Mouse (Mus musculus) kidney, embryonic 16.5 days (tissue): ENCODE data around the gene Bri3. TPM values are rescaled to one million over a fixed set of nuclear protein-coding genes. Genes with fewer than 3 reads are reported as not detected.

ENCODE experiments used
- ATAC-seq: fragments of 200-750 bp; cut with Nextera tagmentation; 2 replicates; pipeline ENCODE4 v1.8.0; 2017; ENCODE audit warnings: moderate TSS enrichment; ENCODE audit not compliant: low FRiP score, low TSS enrichment
- H3K27ac ChIP-seq: fragments of 300-500 bp; sonication (generic); 2 replicates; pipeline ENCODE4 v1.5.1; 2014; ENCODE audit warnings: low read length
- H3K27me3 ChIP-seq: fragments of 300-500 bp; sonication (generic); 2 replicates; pipeline ENCODE4 v1.6.1; 2014; ENCODE audit warnings: low read length, control low read depth, mixed read lengths; ENCODE audit not compliant: insufficient read depth
- H3K36me3 ChIP-seq: fragments of 300-500 bp; sonication (generic); 2 replicates; pipeline ENCODE4 v1.6.1; 2014; ENCODE audit warnings: low read length, control low read depth, mixed read lengths; ENCODE audit not compliant: insufficient read depth
- H3K4me1 ChIP-seq: fragments of 300-500 bp; sonication (generic); 2 replicates; pipeline ENCODE4 v1.6.1; 2014; ENCODE audit warnings: low read length, control low read depth, mixed read lengths; ENCODE audit not compliant: insufficient read depth
- H3K4me2 ChIP-seq: fragments of 300-500 bp; sonication (generic); replicated peaks from 2 replicates; pipeline ENCODE4 v1.6.1; 2014; ENCODE audit warnings: low read depth, low read length
- H3K4me3 ChIP-seq: fragments of 300-500 bp; sonication (generic); 2 replicates; pipeline ENCODE4 v1.5.1; 2014; ENCODE audit warnings: mild to moderate bottlenecking, low read length
- H3K9ac ChIP-seq: fragments of 300-500 bp; sonication (generic); replicated peaks from 2 replicates; pipeline ENCODE4 v1.6.1; 2014; ENCODE audit warnings: low read length
- H3K9me3 ChIP-seq: fragments of 300-500 bp; sonication (generic); 2 replicates; pipeline ENCODE4 v1.6.1; 2016; ENCODE audit warnings: low read length, control low read depth
- WGBS: fragments of 180-500 bp; shearing (Covaris S2); extraction: QIAGEN DNeasy Blood & Tissue Kit; methylation state at CpG from one replicate; pipeline ENCODE4 v1.1.7; 2014; 5-methylcytosine and 5-hydroxymethylcytosine counted together
- polyA plus RNA-seq: library from polyadenylated mRNA; unstranded; fragments of >200 nt; fragmentation: Nextera tagmentation; extraction: Ambion mirVana; gene quantifications from 2 replicates; pipeline ENCODE4 v1.2.1, GENCODE M21; 2015

Gene Bri3
- polyA plus RNA-seq, 1 experiment from 2014 or later, result 112 TPM

GRCm38 (mm10) chr5:144267535-144268241 lies 23.5 kb downstream of the Bri3 start:
- H3K4me2 ChIP-seq, result no peak overlapping the region
- H3K4me3 ChIP-seq, result no peak overlapping the region
- H3K9me3 ChIP-seq, result no peaks in the 10 kb centered on the region
- H3K27ac ChIP-seq, result no peak overlapping the region
- H3K4me1 ChIP-seq, result peaks cover 8% of the 10 kb centered on the region; the same call in 1 of the 2 replicates
- 63% methylated on average over 8 of the region's 8 CpGs for WGBS
- no peak for ATAC-seq
- H3K36me3 ChIP-seq, result peaks cover 44% of the 10 kb centered on the region
- H3K27me3 ChIP-seq, result no peaks in the 10 kb centered on the region
- H3K9ac ChIP-seq, result no peak overlapping the region

GRCm38 (mm10) chr5:144269926-144270325 lies 25.7 kb downstream of the Bri3 start:
- no peaks in the 10 kb centered on the region for H3K9me3 ChIP-seq
- no peaks in the 10 kb centered on the region for H3K27me3 ChIP-seq
- ATAC-seq, result no peak
- no peak overlapping the region for H3K4me3 ChIP-seq
- H3K9ac ChIP-seq, result no peak overlapping the region
- no peak overlapping the region for H3K27ac ChIP-seq
- no peaks in the 10 kb centered on the region for H3K4me1 ChIP-seq
- H3K4me2 ChIP-seq, result no peak overlapping the region
- peaks cover 32% of the 10 kb centered on the region for H3K36me3 ChIP-seq
- 92% methylated on average over 7 of the region's 7 CpGs for WGBS

- no peak for ATAC-seq
- Histone ChIP-seq H3K9ac (no peak overlapping the region), H3K36me3 (peaks cover 28% of the 10 kb centered on the region)
Observed at GRCm38 (mm10) chr5:144270420-144270819, 26.2 kb downstream of the Bri3 start.

GRCm38 (mm10) chr5:144271118-144271517 lies 26.9 kb downstream of the Bri3 start:
- ATAC-seq, result no peak
- no peaks in the 10 kb centered on the region for H3K9me3 ChIP-seq
- H3K27ac ChIP-seq, result no peak overlapping the region
- no peak overlapping the region for H3K4me2 ChIP-seq
- no peak overlapping the region for H3K4me3 ChIP-seq
- H3K36me3 ChIP-seq, result peaks cover 23% of the 10 kb centered on the region
- H3K4me1 ChIP-seq, result no peaks in the 10 kb centered on the region
- 75% methylated on average over 3 of the region's 3 CpGs for WGBS
- no peak overlapping the region for H3K9ac ChIP-seq
- no peaks in the 10 kb centered on the region for H3K27me3 ChIP-seq

More at GRCm38 (mm10) chr5:144270420-144270819, 26.2 kb downstream of the Bri3 start:
- Histone ChIP-seq H3K4me2 (no peak overlapping the region), H3K27ac (no peak overlapping the region), H3K27me3 (no peaks in the 10 kb centered on the region), H3K4me1 (no peaks in the 10 kb centered on the region), H3K4me3 (no peak overlapping the region), H3K9me3 (no peaks in the 10 kb centered on the region)
- WGBS, result 88% methylated on average over 8 of the region's 8 CpGs

- Histone ChIP-seq H3K27me3 (no peaks in the 10 kb centered on the region), H3K9ac (no peak overlapping the region), H3K36me3 (peaks cover 17% of the 10 kb centered on the region), H3K4me2 (no peak overlapping the region), H3K9me3 (no peaks in the 10 kb centered on the region), H3K4me1 (no peaks in the 10 kb centered on the region), H3K4me3 (no peak overlapping the region), H3K27ac (no peak overlapping the region)
- WGBS, result 66% methylated on average over 5 of the region's 5 CpGs
- ATAC-seq, result no peak
Observed at GRCm38 (mm10) chr5:144271772-144272171, 27.5 kb downstream of the Bri3 start.

GRCm38 (mm10) chr5:144274904-144275303 lies 30.7 kb downstream of the Bri3 start:
- Histone ChIP-seq H3K9ac (no peak overlapping the region), H3K4me3 (no peak overlapping the region), H3K27ac (no peak overlapping the region; the same call in 1 of the 2 replicates), H3K4me2 (no peak overlapping the region), H3K9me3 (no peaks in the 10 kb centered on the region), H3K4me1 (no peaks in the 10 kb centered on the region), H3K36me3 (peaks cover 25% of the 10 kb centered on the region), H3K27me3 (no peaks in the 10 kb centered on the region)
- WGBS, result 67% methylated on average over 6 of the region's 6 CpGs
- no peak for ATAC-seq

GRCm38 (mm10) chr5:144276898-144277630 lies 32.8 kb downstream of the Bri3 start:
- no peaks in the 10 kb centered on the region for H3K4me1 ChIP-seq
- H3K4me2 ChIP-seq, result no peak overlapping the region
- H3K36me3 ChIP-seq, result peaks cover 36% of the 10 kb centered on the region
- no peaks in the 10 kb centered on the region for H3K9me3 ChIP-seq
- no peak overlapping the region for H3K27ac ChIP-seq
- H3K9ac ChIP-seq, result no peak overlapping the region
- no peak for ATAC-seq
- 85% methylated on average over 17 of the region's 17 CpGs for WGBS
- H3K27me3 ChIP-seq, result no peaks in the 10 kb centered on the region
- no peak overlapping the region for H3K4me3 ChIP-seq

- no peak overlapping the region for H3K4me3 ChIP-seq
- WGBS, result 83% methylated on average over 11 of the region's 13 CpGs
- H3K4me1 ChIP-seq, result no peaks in the 10 kb centered on the region
- no peaks in the 10 kb centered on the region for H3K9me3 ChIP-seq
- no peaks in the 10 kb centered on the region for H3K27me3 ChIP-seq
- no peak for ATAC-seq
- peaks cover 36% of the 10 kb centered on the region for H3K36me3 ChIP-seq
- H3K4me2 ChIP-seq, result no peak overlapping the region
- no peak overlapping the region for H3K9ac ChIP-seq
- H3K27ac ChIP-seq, result no peak overlapping the region
Observed at GRCm38 (mm10) chr5:144278374-144278960, 34.2 kb downstream of the Bri3 start.

- no peak overlapping the region for H3K4me3 ChIP-seq
- H3K36me3 ChIP-seq, result peaks cover 36% of the 10 kb centered on the region
- 71% methylated on average over 9 of the region's 9 CpGs for WGBS
- no peaks in the 10 kb centered on the region for H3K9me3 ChIP-seq
- H3K27me3 ChIP-seq, result no peaks in the 10 kb centered on the region
- no peaks in the 10 kb centered on the region for H3K4me1 ChIP-seq
- ATAC-seq, result no peak
- H3K27ac ChIP-seq, result no peak overlapping the region
- H3K9ac ChIP-seq, result no peak overlapping the region
- H3K4me2 ChIP-seq, result no peak overlapping the region
Observed at GRCm38 (mm10) chr5:144279081-144279541, 34.9 kb downstream of the Bri3 start.

- Histone ChIP-seq H3K27ac (no peak overlapping the region), H3K4me3 (no peak overlapping the region), H3K27me3 (no peaks in the 10 kb centered on the region), H3K4me2 (no peak overlapping the region), H3K9ac (no peak overlapping the region), H3K9me3 (no peaks in the 10 kb centered on the region), H3K36me3 (peaks cover 36% of the 10 kb centered on the region), H3K4me1 (no peaks in the 10 kb centered on the region)
- 86% methylated on average over 13 of the region's 13 CpGs for WGBS
- ATAC-seq, result no peak
Observed at GRCm38 (mm10) chr5:144279926-144280325, 35.7 kb downstream of the Bri3 start.
